Mouse (Mus musculus): ENCODE measurements at regions not wholly inside any gene's neighbourhood (a gene's known extent, or its start where the extent isn't known, plus 50 kb on each side); places are given as distances from the start of the nearest gene placed in this dataset.

DNA sequence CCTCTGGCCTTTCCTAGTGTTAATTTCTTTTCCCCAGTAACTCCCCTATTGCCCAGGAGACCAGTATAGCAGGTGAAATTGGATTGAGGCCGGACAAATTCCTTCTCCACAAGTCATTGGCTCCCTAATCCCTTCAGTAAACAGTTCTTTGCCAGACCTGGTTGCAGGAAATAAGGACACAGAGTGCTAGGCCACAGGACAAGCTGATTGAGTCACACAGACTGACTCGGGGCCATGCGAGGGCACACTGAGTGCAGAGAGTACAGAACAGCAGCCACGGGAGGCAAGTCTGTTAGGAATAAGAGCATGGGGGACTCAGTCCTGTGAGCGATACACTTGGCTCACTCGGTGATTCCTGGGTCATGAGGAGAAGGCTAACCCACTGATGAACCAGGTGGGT lies 134.3 kb upstream of the Ajap1 start:
- no peak overlapping the region for H3K4me3 ChIP-seq (ENCODE audit: insufficient read depth, low read depth, low read length)
- no peaks in the 10 kb centered on the region for H3K27me3 ChIP-seq (replicated peaks; ENCODE audit: control insufficient read depth, insufficient read depth, low read length)
- no peak for DNase-seq
- H3K36me3 ChIP-seq (ENCODE audit: control insufficient read depth, insufficient read depth, low read length) = no peaks in the 10 kb centered on the region
- no peak overlapping the region for H3K27ac ChIP-seq (ENCODE audit: insufficient read depth, low read depth, low read length)
- no peaks in the 10 kb centered on the region for H3K4me1 ChIP-seq (ENCODE audit: control insufficient read depth, insufficient read depth, low read length)
- 90% methylated on average over 6 of the region's 6 CpGs for WGBS
- TF ChIP-seq CTCF (conservative IDR thresholded peaks at IDR 0.05; ENCODE audit: insufficient read depth, insufficient read length, low read depth, low read length) (no peak), POLR2A (IDR thresholded peaks at IDR 0.05; ENCODE audit: low read depth, low read length) (no peak)

DNA sequence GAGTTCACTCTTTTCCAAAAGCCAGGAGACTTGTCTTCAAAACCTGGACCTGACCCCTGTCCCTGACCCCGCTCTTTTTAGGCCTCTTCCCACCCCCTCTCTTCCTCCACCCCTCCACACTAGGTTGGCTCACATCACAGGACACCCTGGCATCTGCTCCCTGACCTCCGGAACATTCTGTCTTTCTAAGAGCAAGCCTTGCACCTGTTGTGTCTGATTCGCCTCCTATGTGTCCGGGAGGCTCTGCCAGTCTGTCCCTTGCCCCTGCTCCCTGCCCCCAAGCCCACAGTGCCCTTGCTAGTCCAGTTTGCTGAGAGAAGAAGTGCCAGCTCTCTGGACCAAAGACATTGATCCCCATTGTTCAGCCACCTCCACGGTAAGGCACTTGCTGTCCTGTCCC lies 138.3 kb upstream of the Ajap1 start:
- no peak for DNase-seq
- Histone ChIP-seq H3K4me3 (ENCODE audit: insufficient read depth, low read depth, low read length) (no peak overlapping the region), H3K36me3 (ENCODE audit: control insufficient read depth, insufficient read depth, low read length) (no peaks in the 10 kb centered on the region), H3K4me1 (ENCODE audit: control insufficient read depth, insufficient read depth, low read length) (no peaks in the 10 kb centered on the region), H3K27me3 (replicated peaks; ENCODE audit: control insufficient read depth, insufficient read depth, low read length) (no peaks in the 10 kb centered on the region), H3K27ac (ENCODE audit: insufficient read depth, low read depth, low read length) (no peak overlapping the region)
- TF ChIP-seq CTCF (conservative IDR thresholded peaks at IDR 0.05; ENCODE audit: insufficient read depth, insufficient read length, low read depth, low read length) = no peak
- TF ChIP-seq POLR2A (IDR thresholded peaks at IDR 0.05; ENCODE audit: low read depth, low read length) = no peak
- 67% methylated on average over 5 of the region's 5 CpGs for WGBS

DNA sequence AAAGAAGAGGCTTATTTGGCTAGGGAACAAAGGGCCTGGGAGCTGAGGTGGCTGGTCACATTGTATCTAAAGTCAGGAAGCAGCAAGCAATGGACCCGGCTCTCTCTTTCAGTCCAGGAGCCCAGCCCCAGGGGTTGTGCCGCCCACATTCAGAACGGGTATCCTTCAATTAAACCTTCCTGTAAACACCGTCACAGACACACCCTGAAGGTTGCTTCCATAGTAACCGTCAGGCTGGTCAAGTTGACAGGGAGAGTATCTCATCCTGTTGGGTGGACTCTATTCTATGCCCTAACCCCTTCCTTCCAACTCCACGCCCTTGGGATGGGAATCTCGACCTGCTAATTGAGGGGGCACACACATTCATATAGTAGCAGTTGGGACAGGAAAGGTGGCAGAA lies 148.6 kb upstream of the Ajap1 start:
- H3K36me3 ChIP-seq (ENCODE audit: control insufficient read depth, insufficient read depth, low read length) = no peaks in the 10 kb centered on the region
- WGBS = 72% methylated on average over 7 of the region's 7 CpGs
- DNase-seq = no peak
- TF ChIP-seq POLR2A (IDR thresholded peaks at IDR 0.05; ENCODE audit: low read depth, low read length) = no peak
- TF ChIP-seq CTCF (conservative IDR thresholded peaks at IDR 0.05; ENCODE audit: insufficient read depth, insufficient read length, low read depth, low read length) = no peak
- H3K4me1 ChIP-seq (ENCODE audit: control insufficient read depth, insufficient read depth, low read length) = no peaks in the 10 kb centered on the region
- no peaks in the 10 kb centered on the region for H3K27me3 ChIP-seq (replicated peaks; ENCODE audit: control insufficient read depth, insufficient read depth, low read length)
- H3K27ac ChIP-seq (ENCODE audit: insufficient read depth, low read depth, low read length) = no peak overlapping the region
- no peak overlapping the region for H3K4me3 ChIP-seq (ENCODE audit: insufficient read depth, low read depth, low read length)

DNA sequence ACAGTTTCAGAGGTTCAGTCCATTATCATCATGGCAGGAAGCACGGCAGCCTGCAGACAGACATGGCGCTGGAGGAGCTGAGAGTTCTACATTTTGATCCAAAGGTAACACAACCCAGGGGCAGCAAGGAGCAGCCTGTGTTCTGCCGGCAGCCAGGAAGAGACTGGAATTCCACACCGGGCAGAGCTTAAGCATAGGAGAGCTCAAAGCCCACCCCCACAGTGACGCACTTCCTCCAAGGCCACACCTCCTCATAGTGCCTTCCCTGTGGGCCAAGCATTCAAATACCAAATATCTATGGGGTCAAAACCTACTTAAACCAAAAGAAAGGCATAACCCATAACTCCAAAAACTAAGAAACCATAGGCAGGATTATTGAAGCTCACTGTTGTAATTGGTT lies 149.4 kb upstream of the Ajap1 start:
- no peak overlapping the region for H3K4me3 ChIP-seq (ENCODE audit: insufficient read depth, low read depth, low read length)
- H3K4me1 ChIP-seq (ENCODE audit: control insufficient read depth, insufficient read depth, low read length) = no peaks in the 10 kb centered on the region
- no peaks in the 10 kb centered on the region for H3K27me3 ChIP-seq (replicated peaks; ENCODE audit: control insufficient read depth, insufficient read depth, low read length)
- no peak for DNase-seq
- no peak overlapping the region for H3K27ac ChIP-seq (ENCODE audit: insufficient read depth, low read depth, low read length)
- TF ChIP-seq POLR2A (IDR thresholded peaks at IDR 0.05; ENCODE audit: low read depth, low read length) (no peak), CTCF (conservative IDR thresholded peaks at IDR 0.05; ENCODE audit: insufficient read depth, insufficient read length, low read depth, low read length) (no peak)
- 89% methylated on average over 5 of the region's 5 CpGs for WGBS
- no peaks in the 10 kb centered on the region for H3K36me3 ChIP-seq (ENCODE audit: control insufficient read depth, insufficient read depth, low read length)

DNA sequence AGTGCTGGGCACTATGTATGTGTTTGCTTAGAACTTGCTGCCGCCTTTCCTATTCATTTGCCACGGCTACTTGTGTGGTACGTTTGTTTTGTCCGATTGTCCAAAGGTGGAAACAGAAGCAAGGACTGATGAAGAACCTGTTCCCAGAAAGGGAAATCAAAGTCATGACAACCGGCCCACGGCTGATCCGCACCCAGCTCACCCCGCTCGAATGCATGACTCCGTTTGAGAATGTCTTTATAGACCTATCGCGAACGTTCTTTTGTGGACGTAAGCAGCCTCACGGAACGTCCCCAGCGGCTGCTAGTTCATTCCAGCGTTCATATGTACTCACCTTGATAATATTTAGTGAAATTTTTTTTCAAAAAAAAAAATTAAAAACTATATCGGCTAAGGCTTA lies 149.9 kb upstream of the Ajap1 start:
- TF ChIP-seq POLR2A (IDR thresholded peaks at IDR 0.05; ENCODE audit: low read depth, low read length) (no peak), CTCF (conservative IDR thresholded peaks at IDR 0.05; ENCODE audit: insufficient read depth, insufficient read length, low read depth, low read length) (no peak)
- Histone ChIP-seq H3K36me3 (ENCODE audit: control insufficient read depth, insufficient read depth, low read length) (no peaks in the 10 kb centered on the region), H3K27me3 (replicated peaks; ENCODE audit: control insufficient read depth, insufficient read depth, low read length) (no peaks in the 10 kb centered on the region), H3K27ac (ENCODE audit: insufficient read depth, low read depth, low read length) (no peak overlapping the region), H3K4me1 (ENCODE audit: control insufficient read depth, insufficient read depth, low read length) (no peaks in the 10 kb centered on the region), H3K4me3 (ENCODE audit: insufficient read depth, low read depth, low read length) (no peak overlapping the region)
- 91% methylated on average over 19 of the region's 19 CpGs for WGBS
- no peak for DNase-seq

DNA sequence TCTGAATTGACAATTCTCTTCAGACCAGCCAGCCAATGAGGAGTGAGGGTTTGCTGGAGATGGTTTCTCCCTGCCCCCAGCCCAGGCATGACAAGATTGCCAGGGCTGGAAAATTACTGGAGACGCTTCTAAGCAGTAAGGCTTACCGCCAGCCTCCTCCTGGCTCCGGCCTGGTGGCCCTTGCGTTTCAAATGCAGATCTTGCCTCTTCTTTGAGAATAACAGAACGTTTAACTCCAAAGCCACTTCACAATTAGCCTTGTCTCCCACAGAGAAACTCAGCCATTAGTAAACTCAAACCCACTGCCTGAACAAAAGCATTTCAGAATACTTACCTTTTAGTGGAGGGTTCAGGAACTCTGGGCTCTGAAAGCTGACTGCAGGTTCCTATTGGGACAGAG lies 150.6 kb upstream of the Ajap1 start:
- Histone ChIP-seq H3K4me1 (ENCODE audit: control insufficient read depth, insufficient read depth, low read length) (no peaks in the 10 kb centered on the region), H3K4me3 (ENCODE audit: insufficient read depth, low read depth, low read length) (no peak overlapping the region), H3K36me3 (ENCODE audit: control insufficient read depth, insufficient read depth, low read length) (no peaks in the 10 kb centered on the region), H3K27ac (ENCODE audit: insufficient read depth, low read depth, low read length) (no peak overlapping the region), H3K27me3 (replicated peaks; ENCODE audit: control insufficient read depth, insufficient read depth, low read length) (no peaks in the 10 kb centered on the region)
- TF ChIP-seq CTCF (conservative IDR thresholded peaks at IDR 0.05; ENCODE audit: insufficient read depth, insufficient read length, low read depth, low read length) (no peak), POLR2A (IDR thresholded peaks at IDR 0.05; ENCODE audit: low read depth, low read length) (no peak)
- 29% methylated on average over 5 of the region's 5 CpGs for WGBS
- DNase-seq = no peak

DNA sequence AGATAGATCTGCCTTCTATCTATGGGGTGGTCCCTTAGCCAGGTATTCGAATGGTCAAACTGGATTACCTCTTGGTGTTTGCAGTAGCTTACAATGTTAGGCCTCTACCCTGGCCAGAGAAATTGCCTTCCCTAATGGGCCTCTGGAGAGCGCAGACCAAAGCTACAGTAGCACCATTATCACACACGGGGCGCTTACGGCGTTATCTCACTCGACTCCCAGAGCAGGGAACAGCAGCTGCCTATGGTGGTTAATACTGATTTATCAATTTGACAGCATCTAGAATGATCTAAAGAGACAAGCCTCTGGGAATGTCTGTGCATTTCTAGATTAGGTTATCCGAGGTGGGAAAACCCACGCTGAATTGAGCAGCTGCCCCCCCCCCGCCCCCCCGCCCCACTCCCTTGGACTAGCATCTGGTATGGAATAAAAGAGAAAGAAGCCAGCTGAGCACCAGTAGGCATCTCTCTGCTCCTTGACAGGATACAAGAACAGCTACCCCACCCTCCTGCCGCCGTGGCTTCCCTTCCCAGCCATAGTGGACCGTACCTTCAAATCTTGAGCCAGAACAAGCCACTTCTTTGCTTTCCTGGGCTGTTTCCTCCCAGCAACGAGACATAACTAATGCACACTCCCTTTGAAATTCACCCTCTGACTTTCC lies 151.7 kb upstream of the Ajap1 start:
- 45% methylated on average over 15 of the region's 15 CpGs for WGBS
- no peak for TF ChIP-seq CTCF (conservative IDR thresholded peaks at IDR 0.05; ENCODE audit: insufficient read depth, insufficient read length, low read depth, low read length)
- no peak for TF ChIP-seq POLR2A (IDR thresholded peaks at IDR 0.05; ENCODE audit: low read depth, low read length)
- Histone ChIP-seq H3K27ac (ENCODE audit: insufficient read depth, low read depth, low read length) (no peak overlapping the region), H3K27me3 (replicated peaks; ENCODE audit: control insufficient read depth, insufficient read depth, low read length) (no peaks in the 10 kb centered on the region), H3K4me3 (ENCODE audit: insufficient read depth, low read depth, low read length) (no peak overlapping the region), H3K36me3 (ENCODE audit: control insufficient read depth, insufficient read depth, low read length) (no peaks in the 10 kb centered on the region), H3K4me1 (ENCODE audit: control insufficient read depth, insufficient read depth, low read length) (no peaks in the 10 kb centered on the region)
- DNase-seq = no peak
